Mouse (Mus musculus) bone marrow macrophage, adult 2 months (primary cell): ENCODE measurements around the gene Pigu. TPM values are rescaled to one million over a fixed set of nuclear protein-coding genes. Genes with fewer than 3 reads are reported as not detected.
A peak's percentile ranks its signal among the peaks of the same experiment; 100 is the strongest.

Experiments used
- H3K27ac ChIP-seq: 2 replicates; pipeline ENCODE4 v1.5.1; 2012; ENCODE audit warnings: low read depth, low read length; ENCODE audit not compliant: insufficient read depth
- H3K4me1 ChIP-seq: 2 replicates; pipeline ENCODE4 v1.6.1; 2012; ENCODE audit warnings: low read length; ENCODE audit not compliant: control insufficient read depth, insufficient read depth
- H3K4me3 ChIP-seq: 2 replicates; pipeline ENCODE4 v1.5.1; 2012; ENCODE audit warnings: mild to moderate bottlenecking, low read length, moderate library complexity; ENCODE audit not compliant: insufficient read depth
- CTCF ChIP-seq: IDR thresholded peaks from 2 replicates; pipeline ENCODE4 v1.5.1; 2012; ENCODE audit warnings: low read depth, mild to moderate bottlenecking, low read length, moderate library complexity
- POLR2A ChIP-seq: IDR thresholded peaks from 2 replicates; pipeline ENCODE4 v1.6.1; 2012; ENCODE audit warnings: mild to moderate bottlenecking, low read depth, low read length, borderline replicate concordance
- polyA plus RNA-seq: library from polyadenylated mRNA; stranded (reverse); fragments of >200 nt; gene quantifications from 2 replicates; pipeline ENCODE4 v1.2.4, GENCODE M21; 2012; ENCODE audit not compliant: missing spikeins, insufficient read depth, insufficient read length

Pigu gene
- polyA plus RNA-seq, 1 experiment, result 41.7 TPM

- TF ChIP-seq POLR2A (no peak), CTCF (no peak)
Observed at GRCm38 (mm10) chr2:155293946-155294345, 63.3 kb downstream of the Pigu start.

GRCm38 (mm10) chr2:155293382-155293781 lies 63.8 kb downstream of the Pigu start:
- peaks cover 6% of the 10 kb centered on the region; the same call in 1 of the 2 replicates for H3K4me1 ChIP-seq
- no peak overlapping the region for H3K27ac ChIP-seq
- TF ChIP-seq CTCF (no peak), POLR2A (no peak)
- no peak overlapping the region for H3K4me3 ChIP-seq

More at GRCm38 (mm10) chr2:155293946-155294345, 63.3 kb downstream of the Pigu start:
- H3K27ac ChIP-seq, result no peak overlapping the region
- peaks cover 6% of the 10 kb centered on the region; the same call in 1 of the 2 replicates for H3K4me1 ChIP-seq
- no peak overlapping the region for H3K4me3 ChIP-seq

- TF ChIP-seq CTCF, result no peak
- TF ChIP-seq POLR2A, result no peak
- peaks cover 20% of the 10 kb centered on the region for H3K4me1 ChIP-seq
- no peak overlapping the region for H3K27ac ChIP-seq
- H3K4me3 ChIP-seq, result no peak overlapping the region
Observed at GRCm38 (mm10) chr2:155290066-155290465, 67.2 kb downstream of the Pigu start.

- TF ChIP-seq CTCF (no peak), POLR2A (no peak)
- H3K27ac ChIP-seq, result no peak overlapping the region
- H3K4me3 ChIP-seq, result no peak overlapping the region
Observed at GRCm38 (mm10) chr2:155287456-155288250, 69.6 kb downstream of the Pigu start.

GRCm38 (mm10) chr2:155285744-155286143 lies 71.5 kb downstream of the Pigu start:
- peaks cover 33% of the 10 kb centered on the region for H3K4me1 ChIP-seq
- TF ChIP-seq POLR2A (no peak), CTCF (no peak)
- H3K4me3 ChIP-seq, result no peak overlapping the region
- H3K27ac ChIP-seq, result no peak overlapping the region

More at GRCm38 (mm10) chr2:155287456-155288250, 69.6 kb downstream of the Pigu start:
- peaks cover 33% of the 10 kb centered on the region for H3K4me1 ChIP-seq

GRCm38 (mm10) chr2:155284647-155285046 lies 72.6 kb downstream of the Pigu start:
- H3K27ac ChIP-seq, result peak overlapping the region; percentile 61
- no peak for TF ChIP-seq CTCF
- TF ChIP-seq POLR2A, result no peak

GRCm38 (mm10) chr2:155283793-155284192 lies 73.4 kb downstream of the Pigu start:
- Histone ChIP-seq H3K4me1 (peaks cover 33% of the 10 kb centered on the region), H3K27ac (peak overlapping the region; percentile 61), H3K4me3 (no peak overlapping the region)
- TF ChIP-seq CTCF (no peak), POLR2A (no peak)

More at GRCm38 (mm10) chr2:155284647-155285046, 72.6 kb downstream of the Pigu start:
- Histone ChIP-seq H3K4me3 (no peak overlapping the region), H3K4me1 (peaks cover 33% of the 10 kb centered on the region)

- Histone ChIP-seq H3K27ac (no peak overlapping the region), H3K4me1 (peaks cover 23% of the 10 kb centered on the region), H3K4me3 (no peak overlapping the region)
- TF ChIP-seq POLR2A (no peak), CTCF (no peak)
Observed at GRCm38 (mm10) chr2:155280116-155280515, 77.1 kb downstream of the Pigu start.

- TF ChIP-seq CTCF, result no peak
- peaks cover 14% of the 10 kb centered on the region for H3K4me1 ChIP-seq
- no peak overlapping the region for H3K27ac ChIP-seq
- no peak overlapping the region for H3K4me3 ChIP-seq
Observed at GRCm38 (mm10) chr2:155279163-155279562, 78.1 kb downstream of the Pigu start.

- Histone ChIP-seq H3K27ac (no peak overlapping the region), H3K4me3 (no peak overlapping the region)
- no peak for TF ChIP-seq POLR2A
- TF ChIP-seq CTCF, result no peak
Observed at GRCm38 (mm10) chr2:155278361-155278760, 78.9 kb downstream of the Pigu start.

More at GRCm38 (mm10) chr2:155278361-155278760, 78.9 kb downstream of the Pigu start:
- H3K4me1 ChIP-seq, result peaks cover 6% of the 10 kb centered on the region; the same call in 1 of the 2 replicates
